Mouse (Mus musculus) ES-E14 (cell line): ENCODE results near the gene Synj1. TPM values are rescaled to one million over a fixed set of nuclear protein-coding genes. Genes with fewer than 3 reads are reported as not detected.
A peak's percentile ranks its signal among the peaks of the same experiment; 100 is the strongest.

ENCODE experiments used
- DNase-seq: peaks from one replicate; pipeline ENCODE4 v3.0.0-alpha.2; 2013; ENCODE audit warnings: low read depth, low spot score
- H3K27ac ChIP-seq: 2 replicates; pipeline ENCODE4 v1.5.1; 2012; ENCODE audit warnings: low read depth, mild to moderate bottlenecking, low read length, moderate library complexity, mixed read lengths; ENCODE audit not compliant: poor library complexity, insufficient read depth, severe bottlenecking
- H3K36me3 ChIP-seq: 2 replicates; pipeline ENCODE4 v1.6.1; 2012; ENCODE audit warnings: mild to moderate bottlenecking, low read length, moderate library complexity, mixed read lengths; ENCODE audit not compliant: control insufficient read depth, poor library complexity, insufficient read depth, severe bottlenecking
- H3K4me1 ChIP-seq, 2 experiments: fragments of 150-350 bp in 1 of 2; sonication (generic) in 1 of 2; 2 replicates each; pipeline ENCODE4 v1.6.1; 2012; ENCODE audit warnings: low read length in 2 of 2, mild to moderate bottlenecking in 1 of 2, mixed read lengths in 1 of 2; ENCODE audit not compliant: control insufficient read depth in 2 of 2, insufficient read depth in 2 of 2, poor library complexity in 1 of 2
- H3K4me3 ChIP-seq, 2 experiments: fragments of 150-350 bp in 1 of 2; sonication (generic) in 1 of 2; 2 replicates each; pipeline ENCODE4 v1.5.1; 2012; ENCODE audit warnings: low read length in 2 of 2, low read depth in 1 of 2, mild to moderate bottlenecking in 1 of 2, mixed read lengths in 1 of 2; ENCODE audit not compliant: insufficient read depth in 1 of 2, poor library complexity in 1 of 2, severe bottlenecking in 1 of 2
- H3K9ac ChIP-seq: 2 replicates; pipeline ENCODE4 v1.6.1; 2012; ENCODE audit warnings: low read depth, mild to moderate bottlenecking, low read length, mixed read lengths; ENCODE audit not compliant: poor library complexity, insufficient read depth, severe bottlenecking
- H3K9me3 ChIP-seq: fragments of 150-350 bp; sonication (generic); 2 replicates; pipeline ENCODE4 v1.6.1; 2012; ENCODE audit warnings: low read depth, mild to moderate bottlenecking, low read length; ENCODE audit not compliant: control insufficient read depth, insufficient read depth
- CHD2 ChIP-seq: IDR thresholded peaks from 2 replicates; pipeline ENCODE4 v1.6.1; 2014; ENCODE audit warnings: mild to moderate bottlenecking, low read depth, low read length, inconsistent platforms
- HCFC1 ChIP-seq: IDR thresholded peaks from 2 replicates; pipeline ENCODE4 v1.6.1; 2012; ENCODE audit warnings: low read length, inconsistent platforms, borderline replicate concordance; ENCODE audit not compliant: insufficient read depth
- MAFK ChIP-seq: IDR thresholded peaks from 2 replicates; pipeline ENCODE4 v1.6.1; 2014; ENCODE audit warnings: mild to moderate bottlenecking, low read depth, low read length, inconsistent platforms; ENCODE audit not compliant: insufficient read depth
- ZC3H11A ChIP-seq: IDR thresholded peaks from 2 replicates; pipeline ENCODE4 v1.6.1; 2012; ENCODE audit warnings: low read depth, mild to moderate bottlenecking, inconsistent platforms, low read length, borderline replicate concordance
- ZNF384 ChIP-seq: IDR thresholded peaks from 2 replicates; pipeline ENCODE4 v1.6.1; 2012; ENCODE audit warnings: low read depth, low read length, inconsistent platforms
- in situ Hi-C, 2 experiments: fragments of 600-800 bp; cut with MboI; formaldehyde crosslinking; loops; one replicate each; pipeline ENCODE4 v1.15.1; 2025; ENCODE audit warnings: low sequenced_read_pairs in 2 of 2, inconsistent platforms in 1 of 2; ENCODE audit not compliant: unreplicated experiment in 2 of 2
- total RNA-seq: library from RNA; depleted of rRNA; stranded (reverse); fragments of 300-350 nt; gene quantifications from 2 replicates; pipeline ENCODE4 v1.2.3, GENCODE M21; 2012

Gene Synj1
- total RNA-seq, 1 experiment: 8.9 TPM

DNA sequence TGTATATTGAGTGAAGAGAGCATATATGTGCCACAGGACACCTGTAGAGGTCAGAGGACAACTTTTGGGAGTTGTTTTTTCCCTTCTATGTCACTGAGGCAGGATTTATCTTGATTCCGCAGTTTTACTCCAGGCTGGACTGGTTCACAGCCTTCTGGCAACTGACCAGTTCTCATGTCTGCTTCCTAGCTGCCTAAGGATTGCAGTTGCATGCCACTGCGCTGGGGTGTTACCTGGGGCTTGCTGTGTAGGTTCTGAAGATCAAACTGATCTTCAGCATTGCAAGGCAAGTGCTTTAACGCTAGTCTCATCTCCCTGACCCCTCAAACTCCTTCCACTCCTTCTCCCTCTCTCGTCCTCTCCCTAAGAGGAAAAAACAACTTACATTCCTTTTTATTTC, 47.9 kb downstream of the Synj1 start:
- in situ Hi-C loops: no loop called here
- Histone ChIP-seq H3K9me3 (no peaks in the 10 kb centered on the region), H3K9ac (no peak overlapping the region), H3K27ac (no peak overlapping the region), H3K4me1 (no peaks in the 10 kb centered on the region), H3K4me3 (no peak overlapping the region), H3K36me3 (no peaks in the 10 kb centered on the region; the same call in 1 of the 2 replicates)
- DNase-seq: no peak
- TF ChIP-seq ZNF384: no peak
- TF ChIP-seq HCFC1: no peak
- TF ChIP-seq MAFK: no peak
- TF ChIP-seq ZC3H11A: no peak
- TF ChIP-seq CHD2: no peak

- Histone ChIP-seq H3K9me3 (no peaks in the 10 kb centered on the region), H3K36me3 (no peaks in the 10 kb centered on the region), H3K27ac (no peak overlapping the region), H3K4me1 (no peaks in the 10 kb centered on the region), H3K9ac (no peak overlapping the region), H3K4me3 (no peak overlapping the region)
- in situ Hi-C loops: no loop called here
- no peak for DNase-seq
- TF ChIP-seq ZC3H11A (no peak), MAFK (no peak), ZNF384 (no peak), HCFC1 (no peak), CHD2 (no peak)
Observed at GRCm38 (mm10) chr16:90958301-90959085, 52.6 kb downstream of the Synj1 start.

DNA sequence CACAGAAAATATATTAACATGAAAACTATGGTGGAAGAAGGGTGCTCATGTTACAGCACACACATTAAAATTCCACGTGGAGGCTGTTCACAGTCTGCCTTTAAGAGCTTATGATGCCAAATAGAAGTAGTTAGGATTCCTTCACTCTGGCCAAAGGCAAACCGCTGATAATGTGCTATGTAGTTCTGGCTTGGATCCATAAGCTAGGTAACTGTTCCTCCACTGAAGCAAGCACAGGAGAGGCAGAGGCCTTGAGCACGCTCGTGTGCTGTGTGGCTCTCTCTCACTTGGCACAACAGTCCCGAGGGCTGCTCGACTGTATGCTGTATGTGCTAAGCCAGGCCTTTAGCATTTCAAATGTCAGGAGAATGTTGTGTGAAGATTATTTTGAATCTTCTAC, 55.6 kb downstream of the Synj1 start:
- DNase-seq: no peak
- TF ChIP-seq HCFC1: no peak
- TF ChIP-seq CHD2: no peak
- TF ChIP-seq ZNF384: no peak
- TF ChIP-seq MAFK: no peak
- no peak for TF ChIP-seq ZC3H11A
- no peak overlapping the region for H3K4me3 ChIP-seq

DNA sequence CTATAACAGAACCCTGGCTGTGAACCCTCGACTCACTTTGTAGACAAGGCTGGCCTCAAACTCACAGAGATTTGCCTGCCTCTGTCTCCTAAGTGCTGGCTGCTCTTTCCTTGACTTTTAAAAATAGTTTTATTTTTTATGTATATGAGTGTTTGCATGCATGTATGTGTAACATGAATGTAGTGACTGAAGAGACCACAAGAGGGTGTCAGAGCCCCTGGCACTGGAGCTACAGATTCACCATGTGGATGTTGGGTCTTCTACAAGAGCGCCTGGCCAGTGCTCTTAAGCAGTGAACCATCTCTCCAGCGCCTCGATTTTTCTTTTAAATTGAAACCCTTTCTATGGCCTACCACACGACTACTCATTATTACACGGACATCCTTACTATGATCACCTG, 57.3 kb downstream of the Synj1 start:
- Histone ChIP-seq H3K4me1 (no peaks in the 10 kb centered on the region), H3K9ac (no peak overlapping the region), H3K27ac (no peak overlapping the region), H3K36me3 (no peaks in the 10 kb centered on the region), H3K9me3 (no peaks in the 10 kb centered on the region), H3K4me3 (no peak overlapping the region)
- peak; percentile 6 for DNase-seq
- TF ChIP-seq ZNF384 (no peak), HCFC1 (no peak), ZC3H11A (no peak), MAFK (no peak), CHD2 (no peak)
- in situ Hi-C loops: no loop called here

More for the DNA sequence above, 55.6 kb downstream of the Synj1 start:
- in situ Hi-C loops: no loop called here
- H3K27ac ChIP-seq: no peak overlapping the region
- no peaks in the 10 kb centered on the region for H3K36me3 ChIP-seq
- H3K4me1 ChIP-seq: no peaks in the 10 kb centered on the region
- no peaks in the 10 kb centered on the region for H3K9me3 ChIP-seq
- H3K9ac ChIP-seq: no peak overlapping the region

- in situ Hi-C loops: no loop called here
- H3K36me3 ChIP-seq: no peaks in the 10 kb centered on the region
Observed at GRCm38 (mm10) chr16:90953147-90953546, 58.0 kb downstream of the Synj1 start.

More at GRCm38 (mm10) chr16:90953147-90953546, 58.0 kb downstream of the Synj1 start:
- no peak overlapping the region for H3K9ac ChIP-seq
- H3K27ac ChIP-seq: no peak overlapping the region
- H3K4me3 ChIP-seq: no peak overlapping the region
- H3K9me3 ChIP-seq: no peaks in the 10 kb centered on the region
- no peaks in the 10 kb centered on the region for H3K4me1 ChIP-seq
- TF ChIP-seq CHD2 (no peak), MAFK (no peak), ZNF384 (no peak), HCFC1 (no peak), ZC3H11A (no peak)
- no peak for DNase-seq
